Mouse (Mus musculus) lung, embryonic 16.5 days (tissue): ENCODE results near the gene Malsu1. TPM values are rescaled to one million over a fixed set of nuclear protein-coding genes. Genes with fewer than 3 reads are reported as not detected.

Experiments
- ATAC-seq: fragments of 200-750 bp; cut with Nextera tagmentation; 2 replicates; pipeline ENCODE4 v1.8.0; 2017; ENCODE audit warnings: low read depth, mild to moderate bottlenecking, moderate library complexity
- H3K27ac ChIP-seq: fragments of 300-500 bp; sonication (generic); 2 replicates; pipeline ENCODE4 v1.5.1; 2014; ENCODE audit warnings: mild to moderate bottlenecking, control low read depth, low read length
- H3K27me3 ChIP-seq: fragments of 300-500 bp; sonication (generic); 2 replicates; pipeline ENCODE4 v1.6.1; 2014; ENCODE audit warnings: low read depth, low read length, mixed read lengths; ENCODE audit not compliant: control insufficient read depth, insufficient read depth
- H3K36me3 ChIP-seq: fragments of 300-500 bp; sonication (generic); 2 replicates; pipeline ENCODE4 v1.6.1; 2014; ENCODE audit warnings: low read length; ENCODE audit not compliant: control insufficient read depth, insufficient read depth
- H3K4me1 ChIP-seq: fragments of 300-500 bp; sonication (generic); replicated peaks from 2 replicates; pipeline ENCODE4 v1.6.1; 2014; ENCODE audit warnings: low read length, mixed read lengths; ENCODE audit not compliant: control insufficient read depth, insufficient read depth
- H3K4me2 ChIP-seq: fragments of 300-500 bp; sonication (generic); 2 replicates; pipeline ENCODE4 v1.6.1; 2014; ENCODE audit warnings: low read depth, low read length, control low read depth
- H3K4me3 ChIP-seq: fragments of 300-500 bp; sonication (generic); 2 replicates; pipeline ENCODE4 v1.5.1; 2014; ENCODE audit warnings: mild to moderate bottlenecking, low read length, control low read depth
- H3K9ac ChIP-seq: fragments of 300-500 bp; sonication (generic); 2 replicates; pipeline ENCODE4 v1.6.1; 2014; ENCODE audit warnings: low read length, control low read depth
- H3K9me3 ChIP-seq: fragments of 300-500 bp; sonication (generic); 2 replicates; pipeline ENCODE4 v1.6.1; 2016; ENCODE audit warnings: low read length; ENCODE audit not compliant: control insufficient read depth
- WGBS: fragments of 180-500 bp; shearing (Covaris S2); extraction: QIAGEN DNeasy Blood & Tissue Kit; methylation state at CpG from one replicate; pipeline ENCODE4 v1.1.7; 2014; 5-methylcytosine and 5-hydroxymethylcytosine counted together
- polyA plus RNA-seq: library from polyadenylated mRNA; unstranded; fragments of >200 nt; fragmentation: Nextera tagmentation; extraction: Ambion mirVana; gene quantifications from 2 replicates; pipeline ENCODE4 v1.2.1, GENCODE M21; 2015

Gene Malsu1
- polyA plus RNA-seq, 1 experiment from 2014 or later: 77.4 TPM

DNA sequence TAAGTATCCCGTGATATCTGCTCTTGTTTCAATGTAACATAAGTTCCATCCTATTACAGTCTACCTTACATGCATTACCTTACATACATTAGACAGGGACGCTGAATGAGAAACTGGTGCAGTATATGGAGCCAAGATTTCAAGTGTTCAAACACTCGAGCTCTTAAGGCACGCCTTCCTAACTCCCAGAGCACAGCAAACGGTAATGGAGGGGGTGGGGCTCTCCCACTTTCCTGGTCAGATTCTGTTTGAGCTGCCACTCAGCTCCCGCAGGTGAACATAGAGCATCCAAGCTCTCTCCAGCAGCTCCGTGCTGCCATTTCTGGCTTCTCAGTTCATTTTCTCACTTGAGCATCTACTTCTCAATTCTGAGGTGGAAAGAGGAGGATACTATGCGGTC is 44.9 kb downstream of the Malsu1 start:
- 0 out of 2 replicates have a peak overlapping the region, but pooled peaks have one; percentile 6 for H3K4me3 ChIP-seq
- no peaks in the 10 kb centered on the region for H3K27me3 ChIP-seq
- H3K9me3 ChIP-seq: no peaks in the 10 kb centered on the region
- peaks cover 18% of the 10 kb centered on the region for H3K4me1 ChIP-seq
- peak overlapping the region; percentile 82 for H3K27ac ChIP-seq
- H3K36me3 ChIP-seq: no peaks in the 10 kb centered on the region
- peak overlapping the region; percentile 15; the same call in 1 of the 2 replicates for H3K9ac ChIP-seq
- H3K4me2 ChIP-seq: peak overlapping the region; percentile 22
- ATAC-seq: peak; percentile 88
- 55% methylated on average over 8 of the region's 8 CpGs for WGBS

DNA sequence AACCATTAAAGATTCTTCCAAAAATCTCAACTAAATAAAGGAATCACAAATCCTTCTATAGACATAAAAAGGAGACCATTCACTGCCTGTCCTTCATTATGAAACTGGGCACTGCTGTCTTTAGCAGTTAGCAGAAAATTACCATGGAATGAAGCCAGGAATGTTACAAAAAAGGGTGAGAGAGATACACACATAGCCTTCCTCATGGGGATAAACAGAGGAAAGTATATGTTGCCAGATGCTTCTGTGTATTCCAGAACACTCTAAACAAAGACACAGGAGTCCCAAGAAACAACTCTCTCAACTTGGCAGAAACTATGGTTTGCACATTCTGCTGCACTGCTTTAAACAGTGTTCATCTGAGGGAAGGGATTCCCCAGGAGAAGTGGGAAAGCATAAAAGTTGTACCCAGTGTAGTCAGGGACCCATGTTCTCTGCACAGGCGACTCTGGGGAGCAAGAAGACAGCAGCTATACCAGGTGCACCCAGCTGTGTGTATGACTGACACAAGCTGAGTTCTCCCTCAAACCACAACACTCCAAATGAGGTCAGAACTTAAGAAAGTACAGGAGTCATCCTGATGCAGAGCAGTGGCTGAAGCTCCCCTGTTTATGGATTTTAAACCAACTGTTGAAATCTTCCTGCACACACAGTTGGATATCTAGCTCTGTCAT is 46.0 kb downstream of the Malsu1 start:
- peak; percentile 79 for ATAC-seq
- WGBS: 63% methylated on average over 1 of the region's 1 CpGs
- Histone ChIP-seq H3K27ac (peak overlapping the region; percentile 8), H3K36me3 (no peaks in the 10 kb centered on the region), H3K4me3 (no peak overlapping the region), H3K9ac (no peak overlapping the region), H3K4me1 (peaks cover 18% of the 10 kb centered on the region), H3K27me3 (no peaks in the 10 kb centered on the region), H3K4me2 (no peak overlapping the region), H3K9me3 (no peaks in the 10 kb centered on the region)

DNA sequence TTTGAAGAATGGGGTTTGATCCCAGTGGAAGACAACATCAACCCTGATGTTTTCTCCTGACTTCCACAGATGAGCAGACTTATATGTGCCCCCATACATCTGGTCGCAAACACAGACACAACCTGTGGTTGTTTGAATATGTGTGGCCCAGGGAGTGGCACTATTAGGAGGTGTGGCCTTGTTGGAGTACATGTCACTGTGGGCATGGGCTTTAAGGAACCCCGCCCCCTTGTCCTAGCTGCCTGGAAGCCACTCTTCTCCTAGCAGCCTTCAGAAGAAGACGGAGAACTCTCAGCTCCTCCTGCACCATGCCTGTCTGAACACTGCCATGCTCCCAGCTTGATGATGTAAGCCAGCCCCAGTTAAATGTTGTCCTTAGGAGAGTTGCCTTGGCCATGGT is 46.8 kb downstream of the Malsu1 start:
- peak; percentile 8; the same call in 1 of the 2 replicates for ATAC-seq
- H3K4me2 ChIP-seq: no peak overlapping the region
- H3K27ac ChIP-seq: peak overlapping the region; percentile 8; the same call in 1 of the 2 replicates
- no peak overlapping the region for H3K4me3 ChIP-seq
- peaks cover 18% of the 10 kb centered on the region for H3K4me1 ChIP-seq
- H3K27me3 ChIP-seq: no peaks in the 10 kb centered on the region
- no peaks in the 10 kb centered on the region for H3K9me3 ChIP-seq
- no peak overlapping the region for H3K9ac ChIP-seq
- no peaks in the 10 kb centered on the region for H3K36me3 ChIP-seq
- 68% methylated on average over 3 of the region's 3 CpGs for WGBS

DNA sequence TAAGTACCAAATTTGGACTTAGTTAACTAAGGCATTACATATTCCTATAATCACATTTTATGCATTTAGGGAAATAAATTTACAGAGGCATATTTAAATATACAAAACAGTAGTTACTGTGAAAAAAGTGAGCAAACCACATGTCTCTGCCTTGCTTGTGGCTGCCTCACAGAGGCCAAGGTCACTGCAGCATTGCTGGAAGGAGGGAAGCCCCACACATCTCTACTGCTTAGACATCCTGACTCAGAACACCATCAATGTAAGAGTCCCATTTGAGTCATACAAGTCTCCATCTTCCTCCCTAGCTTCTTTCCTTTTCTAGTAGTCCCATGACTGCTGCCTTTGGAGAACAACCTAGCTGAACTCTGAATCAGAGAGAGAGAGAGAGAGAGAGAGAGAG is 56.7 kb downstream of the Malsu1 start:
- H3K27me3 ChIP-seq: no peaks in the 10 kb centered on the region
- no peak for ATAC-seq
- H3K9me3 ChIP-seq: no peaks in the 10 kb centered on the region
- H3K4me3 ChIP-seq: no peak overlapping the region
- 0 out of 2 replicates have a peak, but pooled peaks cover 3% of the 10 kb centered on the region for H3K36me3 ChIP-seq
- no peak overlapping the region for H3K4me2 ChIP-seq
- no peak overlapping the region for H3K27ac ChIP-seq
- no peak overlapping the region for H3K9ac ChIP-seq
- H3K4me1 ChIP-seq: no peaks in the 10 kb centered on the region

DNA sequence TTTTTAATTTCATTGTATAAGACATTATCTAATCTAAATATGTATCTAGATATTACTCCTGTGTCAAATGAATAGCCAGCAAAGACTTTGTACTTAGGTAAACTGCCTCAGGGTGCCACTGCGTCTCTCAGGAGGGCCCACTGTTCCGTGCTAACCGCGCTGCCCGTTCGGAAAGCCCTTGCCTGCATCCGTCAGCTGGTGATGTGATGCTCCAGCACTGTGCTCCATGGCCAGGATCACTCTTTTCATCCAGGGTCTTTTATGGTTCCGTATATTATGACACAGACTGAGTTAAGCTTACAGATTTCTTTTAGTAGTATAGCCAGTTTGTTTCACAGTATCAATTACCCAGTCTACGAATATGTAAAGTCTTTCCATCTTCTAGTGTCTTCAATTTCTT is 58.3 kb downstream of the Malsu1 start:
- H3K9ac ChIP-seq: no peak overlapping the region
- 0 out of 2 replicates have a peak, but pooled peaks cover 3% of the 10 kb centered on the region for H3K36me3 ChIP-seq
- WGBS: 88% methylated on average over 9 of the region's 9 CpGs
- H3K27ac ChIP-seq: no peak overlapping the region
- no peaks in the 10 kb centered on the region for H3K27me3 ChIP-seq
- H3K4me3 ChIP-seq: no peak overlapping the region
- H3K4me1 ChIP-seq: no peaks in the 10 kb centered on the region
- no peak for ATAC-seq
- no peaks in the 10 kb centered on the region for H3K9me3 ChIP-seq
- no peak overlapping the region for H3K4me2 ChIP-seq

DNA sequence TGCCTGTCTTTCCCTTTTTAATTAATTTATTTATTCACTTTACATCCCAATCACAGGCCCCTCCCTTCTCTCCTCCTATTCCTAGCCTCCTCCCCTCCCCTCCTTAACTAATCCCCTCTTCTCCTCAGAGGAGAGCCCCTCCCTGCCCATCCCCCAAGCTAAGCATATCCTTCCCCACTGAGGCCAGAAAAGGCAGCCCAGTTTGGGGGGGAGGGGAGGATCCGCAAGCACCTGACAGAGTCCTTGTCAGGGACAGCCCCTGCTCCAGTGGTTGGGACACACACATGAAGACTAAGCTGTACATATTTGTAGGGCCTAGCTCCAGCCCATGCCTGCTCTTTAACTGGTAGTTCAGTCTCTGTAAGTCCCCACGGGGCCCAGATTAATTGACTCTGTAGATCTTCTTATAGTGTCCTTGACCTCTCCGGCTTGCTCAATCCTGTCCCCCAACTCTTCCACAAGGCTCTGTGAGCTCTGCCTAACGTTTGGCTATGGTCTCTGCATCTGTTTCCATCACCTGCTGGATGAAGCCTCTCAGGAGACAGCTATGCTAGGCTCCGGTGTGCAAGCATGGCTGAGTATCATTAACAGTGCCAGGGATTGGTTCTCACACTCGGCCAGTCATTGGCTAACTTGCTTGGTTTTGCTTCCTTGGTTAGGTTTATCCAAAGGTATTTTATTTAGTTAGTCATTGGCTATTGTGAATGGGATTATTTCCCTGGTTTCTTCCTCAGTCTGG is 58.9 kb downstream of the Malsu1 start:
- Histone ChIP-seq H3K4me1 (no peaks in the 10 kb centered on the region), H3K27me3 (no peaks in the 10 kb centered on the region), H3K27ac (no peak overlapping the region), H3K4me3 (no peak overlapping the region), H3K9ac (no peak overlapping the region), H3K4me2 (no peak overlapping the region), H3K36me3 (0 out of 2 replicates have a peak, but pooled peaks cover 3% of the 10 kb centered on the region), H3K9me3 (no peaks in the 10 kb centered on the region)
- WGBS: 65% methylated on average over 6 of the region's 6 CpGs
- no peak for ATAC-seq

Other genes with a start within 250 kb of the Malsu1 start
- 242 and 258 TPM in 2 replicates for gene Tmem176a, start 232.9 kb upstream of the Malsu1 start, polyA plus RNA-seq
- gene Tmem176b, start 232.3 kb upstream of the Malsu1 start, polyA plus RNA-seq: 450 and 479 TPM in 2 replicates
- 0.30 TPM in 1 of 2 replicates, not detected in the other for gene Aoc1, start 200.9 kb upstream of the Malsu1 start, polyA plus RNA-seq
- not detected in 2 replicates for gene 1600015I10Rik, start 143.9 kb upstream of the Malsu1 start, polyA plus RNA-seq
- gene Doxl2, start 98.8 kb upstream of the Malsu1 start, polyA plus RNA-seq: not detected in 2 replicates
- gene Svs1, start 86.9 kb upstream of the Malsu1 start, polyA plus RNA-seq: not detected in 2 replicates
- 0.63 and 0.93 TPM in 2 replicates for gene Gpnmb, start 37.2 kb upstream of the Malsu1 start, polyA plus RNA-seq
- gene Igf2bp3, start 141.2 kb downstream of the Malsu1 start, polyA plus RNA-seq: 37.5 and 41.0 TPM in 2 replicates
- gene Tra2a, start 190.2 kb downstream of the Malsu1 start, polyA plus RNA-seq: 111 TPM in 2 replicates
- gene Ccdc126, start 245.5 kb downstream of the Malsu1 start, polyA plus RNA-seq: 14.3 and 14.6 TPM in 2 replicates